Mouse (Mus musculus) embryonic fibroblast, embryonic 13.5 days (primary cell): ENCODE data around the gene Calr4.

Experiments
- CTCF ChIP-seq: IDR thresholded peaks from 2 replicates; pipeline ENCODE4 v1.5.1; 2011; ENCODE audit warnings: mild to moderate bottlenecking, control low read depth, low read length, moderate library complexity, borderline replicate concordance; ENCODE audit not compliant: insufficient read depth
- POLR2A ChIP-seq: IDR thresholded peaks from 2 replicates; pipeline ENCODE4 v1.6.1; 2011; ENCODE audit warnings: low read depth, mild to moderate bottlenecking, control low read depth, low read length, moderate library complexity

- TF ChIP-seq CTCF (no peak), POLR2A (no peak)
Observed at GRCm38 (mm10) chr4:109195900-109196629, 38.2 kb upstream of the Calr4 start.
